Mouse (Mus musculus) testis, adult 2 months (tissue): Measurements from ENCODE around the gene Adgrg1.

ENCODE experiments used
- CTCF ChIP-seq: fragments of 200-500 bp; IDR thresholded peaks from 2 replicates; pipeline ENCODE4 v1.5.1; 2012; ENCODE audit warnings: low read depth, mild to moderate bottlenecking, inconsistent platforms, low read length, moderate library complexity; ENCODE audit not compliant: control insufficient read depth, insufficient read depth, insufficient replicate concordance
- POLR2A ChIP-seq: fragments of 200-500 bp; IDR thresholded peaks from 2 replicates; pipeline ENCODE4 v1.6.1; 2012; ENCODE audit warnings: low read depth, mild to moderate bottlenecking, inconsistent platforms, low read length, moderate library complexity; ENCODE audit not compliant: control insufficient read depth

GRCm38 (mm10) chr8:94994006-94994405 lies 19.5 kb downstream of the Adgrg1 start:
- no peak for TF ChIP-seq POLR2A
- no peak for TF ChIP-seq CTCF
